Mouse (Mus musculus) small intestine, adult 2 months (tissue): Measurements from ENCODE around the gene Lrp5.

ENCODE experiments used
- CTCF ChIP-seq: fragments of 200-500 bp; IDR thresholded peaks from 2 replicates; pipeline ENCODE4 v1.5.1; 2012; ENCODE audit warnings: low read depth, mild to moderate bottlenecking, control low read depth, inconsistent platforms, low read length, moderate library complexity, mixed read lengths; ENCODE audit not compliant: insufficient replicate concordance, insufficient read length; ENCODE audit errors: extremely low read depth
- POLR2A ChIP-seq: fragments of 200-500 bp; IDR thresholded peaks from 2 replicates; pipeline ENCODE4 v1.6.1; 2012; ENCODE audit warnings: low read depth, mild to moderate bottlenecking, control low read depth, inconsistent platforms, low read length, moderate library complexity

GRCm38 (mm10) chr19:3708078-3709012 is 22.0 kb upstream of the Lrp5 start, which contains the start of gene 1810055G02Rik:
- TF ChIP-seq POLR2A = peak; percentile 84
- no peak for TF ChIP-seq CTCF
